Mouse (Mus musculus) limb, embryonic 15.5 days (tissue): Measurements from ENCODE around the gene Man2a1. TPM values are rescaled to one million over a fixed set of nuclear protein-coding genes. Genes with fewer than 3 reads are reported as not detected.

Source experiments
- ATAC-seq: fragments of 200-750 bp; cut with Nextera tagmentation; 2 replicates; pipeline ENCODE4 v1.8.0; 2017; ENCODE audit warnings: low read depth, moderate TSS enrichment; ENCODE audit not compliant: insufficient number of reproducible peaks, low FRiP score, low TSS enrichment
- H3K27ac ChIP-seq: fragments of 300-500 bp; sonication (generic); 2 replicates; pipeline ENCODE4 v1.5.1; 2015; ENCODE audit warnings: moderate library complexity, mild to moderate bottlenecking, inconsistent platforms
- H3K27me3 ChIP-seq: fragments of 300-500 bp; sonication (generic); 2 replicates; pipeline ENCODE4 v1.6.1; 2015; ENCODE audit warnings: inconsistent platforms
- H3K36me3 ChIP-seq: fragments of 300-500 bp; sonication (generic); 2 replicates; pipeline ENCODE4 v1.6.1; 2015; ENCODE audit warnings: inconsistent platforms
- H3K4me1 ChIP-seq: fragments of 300-500 bp; sonication (generic); 2 replicates; pipeline ENCODE4 v1.6.1; 2015; ENCODE audit warnings: inconsistent platforms
- H3K4me2 ChIP-seq: fragments of 300-500 bp; sonication (generic); 2 replicates; pipeline ENCODE4 v1.6.1; 2015; ENCODE audit warnings: mild to moderate bottlenecking, inconsistent platforms
- H3K4me3 ChIP-seq: fragments of 300-500 bp; sonication (generic); 2 replicates; pipeline ENCODE4 v1.5.1; 2015; ENCODE audit warnings: mild to moderate bottlenecking, inconsistent platforms
- H3K9ac ChIP-seq: fragments of 300-500 bp; sonication (generic); 2 replicates; pipeline ENCODE4 v1.6.1; 2015; ENCODE audit warnings: inconsistent platforms
- H3K9me3 ChIP-seq: fragments of 300-500 bp; sonication (generic); 2 replicates; pipeline ENCODE4 v1.6.1; 2016; ENCODE audit warnings: inconsistent platforms
- WGBS: fragments of 180-500 bp; shearing (Covaris S2); methylation state at CpG from one replicate; pipeline ENCODE4 v1.1.7; 2015; 5-methylcytosine and 5-hydroxymethylcytosine counted together
- polyA plus RNA-seq: library from polyadenylated mRNA; unstranded; fragments of >200 nt; fragmentation: Nextera tagmentation; extraction: Ambion mirVana; gene quantifications from 2 replicates; pipeline ENCODE4 v1.2.1, GENCODE M21; 2015

Man2a1 gene
- polyA plus RNA-seq, 1 experiment from 2014 or later: 15.6 TPM

DNA sequence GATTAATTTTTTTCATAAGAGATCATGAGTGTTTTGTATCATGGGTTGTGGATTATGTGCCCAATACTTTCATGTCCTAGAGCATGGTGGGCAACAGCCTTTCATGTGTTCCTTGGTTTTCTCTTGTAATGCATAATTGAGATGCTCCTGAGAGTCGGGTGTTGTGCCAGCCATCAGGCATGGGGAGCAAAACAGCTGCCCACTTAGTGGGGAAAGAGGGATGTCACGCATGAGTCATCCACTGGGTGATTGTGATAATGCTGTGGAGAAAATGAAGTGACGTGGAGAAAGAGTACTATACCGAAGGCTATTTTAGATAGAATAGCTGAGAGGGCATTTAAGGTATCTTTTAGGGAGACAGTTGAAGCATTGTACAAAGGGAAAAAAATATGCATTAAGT, 18.5 kb downstream of the Man2a1 start:
- Histone ChIP-seq H3K4me2 (no peak overlapping the region), H3K27me3 (no peaks in the 10 kb centered on the region), H3K36me3 (peaks cover 4% of the 10 kb centered on the region; the same call in 1 of the 2 replicates), H3K9me3 (no peaks in the 10 kb centered on the region), H3K27ac (no peak overlapping the region), H3K9ac (no peak overlapping the region), H3K4me3 (no peak overlapping the region), H3K4me1 (peaks cover 13% of the 10 kb centered on the region; the same call in 1 of the 2 replicates)
- no peak for ATAC-seq
- 89% methylated on average over 4 of the region's 4 CpGs for WGBS

DNA sequence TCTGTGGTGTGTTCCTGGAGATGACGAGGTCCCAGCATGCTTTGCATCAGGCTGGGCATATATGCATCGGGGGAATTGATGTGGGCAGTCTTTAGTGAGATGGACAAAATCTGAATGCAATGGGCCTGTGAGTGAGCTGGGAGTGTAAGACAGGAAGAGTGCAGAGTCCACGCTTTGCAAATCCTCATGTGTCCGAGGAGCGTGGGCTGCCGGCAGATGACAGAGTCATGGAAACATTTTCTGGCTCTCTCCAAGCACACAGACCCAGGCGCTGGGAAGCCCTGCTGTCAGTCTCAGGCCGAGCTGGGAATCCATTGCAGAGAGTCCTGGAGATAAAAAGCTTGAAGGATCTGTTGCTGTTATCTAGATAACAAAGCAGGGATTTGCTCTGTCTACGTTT, 19.6 kb downstream of the Man2a1 start:
- no peaks in the 10 kb centered on the region for H3K27me3 ChIP-seq
- 69% methylated on average over 9 of the region's 9 CpGs for WGBS
- H3K4me2 ChIP-seq: no peak overlapping the region
- H3K27ac ChIP-seq: no peak overlapping the region
- H3K36me3 ChIP-seq: 0 out of 2 replicates have a peak, but pooled peaks cover 8% of the 10 kb centered on the region
- H3K4me1 ChIP-seq: peaks cover 7% of the 10 kb centered on the region; the same call in 1 of the 2 replicates
- H3K9me3 ChIP-seq: no peaks in the 10 kb centered on the region
- H3K9ac ChIP-seq: no peak overlapping the region
- H3K4me3 ChIP-seq: no peak overlapping the region
- no peak for ATAC-seq

DNA sequence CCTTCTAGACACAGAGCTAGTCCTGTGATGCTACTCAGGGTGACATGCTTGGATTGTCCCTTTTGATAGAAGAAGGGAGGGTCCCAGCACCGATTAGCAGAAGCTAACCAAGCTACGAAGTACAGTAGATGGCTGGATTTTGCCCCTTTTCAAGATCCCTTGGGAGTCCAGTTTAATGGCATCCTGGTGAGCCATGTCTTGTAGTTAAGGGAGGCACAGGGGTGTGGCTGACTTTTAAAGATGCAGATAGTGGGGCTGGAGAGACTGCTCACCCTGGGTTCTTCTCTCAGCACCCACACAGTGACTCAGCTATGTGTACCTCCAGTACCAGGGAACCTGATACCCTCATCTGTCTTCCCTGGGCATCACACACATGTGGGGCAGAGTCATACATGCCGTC, 20.1 kb downstream of the Man2a1 start:
- ATAC-seq: no peak
- Histone ChIP-seq H3K4me3 (no peak overlapping the region), H3K27ac (no peak overlapping the region), H3K36me3 (peaks cover 12% of the 10 kb centered on the region), H3K9ac (no peak overlapping the region), H3K27me3 (no peaks in the 10 kb centered on the region), H3K4me1 (peaks cover 7% of the 10 kb centered on the region; the same call in 1 of the 2 replicates), H3K4me2 (no peak overlapping the region), H3K9me3 (no peaks in the 10 kb centered on the region)
- WGBS: 88% methylated on average over 3 of the region's 3 CpGs

DNA sequence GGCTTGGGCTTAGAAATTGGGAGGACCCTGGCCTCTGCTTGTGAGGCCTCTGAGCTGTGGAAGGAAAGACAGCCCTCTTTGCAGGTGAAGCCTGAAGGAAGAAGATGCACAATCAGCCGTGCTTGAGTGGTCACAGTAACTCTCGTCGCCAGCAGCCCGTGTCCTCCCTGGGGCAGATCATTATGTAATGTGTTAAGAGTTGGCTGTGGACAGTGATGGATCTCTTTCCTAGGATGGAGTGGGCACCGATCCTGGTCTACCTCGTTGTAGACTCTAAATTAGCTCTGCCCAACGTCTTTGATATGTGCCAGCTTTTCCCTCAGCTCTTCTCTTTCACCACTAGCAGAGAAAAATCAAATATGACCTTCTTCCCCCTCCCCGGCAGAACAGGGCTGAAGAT, 20.7 kb downstream of the Man2a1 start:
- Histone ChIP-seq H3K27ac (no peak overlapping the region), H3K4me1 (peaks cover 6% of the 10 kb centered on the region; the same call in 1 of the 2 replicates), H3K4me3 (no peak overlapping the region), H3K27me3 (no peaks in the 10 kb centered on the region), H3K4me2 (no peak overlapping the region), H3K9me3 (no peaks in the 10 kb centered on the region), H3K36me3 (peaks cover 18% of the 10 kb centered on the region), H3K9ac (no peak overlapping the region)
- ATAC-seq: no peak
- 71% methylated on average over 8 of the region's 8 CpGs for WGBS

DNA sequence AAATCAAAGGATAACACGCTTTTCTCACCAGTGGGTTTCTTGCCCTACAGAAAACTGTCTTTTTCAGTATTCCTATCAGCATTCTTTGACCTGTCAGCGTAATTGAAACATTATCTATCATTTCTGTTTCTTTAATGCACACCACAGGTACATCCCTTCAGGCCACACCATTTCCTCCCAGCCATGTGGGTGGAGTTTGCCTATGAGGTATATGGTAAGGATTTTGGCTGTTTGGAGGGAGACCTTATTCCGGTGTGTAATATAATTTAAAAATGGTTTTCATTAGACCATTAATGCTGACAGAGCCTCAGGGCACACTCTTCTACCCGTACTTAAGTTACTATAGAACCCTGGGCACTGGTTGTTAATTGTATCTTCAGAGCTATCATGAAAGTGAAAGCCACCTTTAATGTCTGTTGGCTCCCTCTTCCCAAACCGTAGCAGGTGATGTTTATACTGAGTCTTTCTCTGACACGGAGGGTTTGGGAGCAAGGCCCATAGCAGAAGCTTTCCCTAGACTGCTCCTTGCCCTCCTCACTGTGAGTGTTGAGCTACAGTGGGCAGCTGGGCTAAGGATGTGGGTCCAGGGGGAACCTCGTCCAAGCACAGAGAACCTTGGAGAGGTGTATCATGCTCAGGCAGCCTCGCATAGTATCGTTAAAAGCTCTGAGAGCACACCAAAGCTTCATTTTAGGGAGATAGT, 21.3 kb downstream of the Man2a1 start:
- H3K4me3 ChIP-seq: no peak overlapping the region
- 80% methylated on average over 9 of the region's 9 CpGs for WGBS
- peaks cover 24% of the 10 kb centered on the region for H3K36me3 ChIP-seq
- H3K4me2 ChIP-seq: no peak overlapping the region
- H3K27me3 ChIP-seq: no peaks in the 10 kb centered on the region
- no peaks in the 10 kb centered on the region for H3K9me3 ChIP-seq
- H3K9ac ChIP-seq: no peak overlapping the region
- no peak for ATAC-seq
- H3K4me1 ChIP-seq: 0 out of 2 replicates have a peak, but pooled peaks cover 5% of the 10 kb centered on the region
- no peak overlapping the region for H3K27ac ChIP-seq

DNA sequence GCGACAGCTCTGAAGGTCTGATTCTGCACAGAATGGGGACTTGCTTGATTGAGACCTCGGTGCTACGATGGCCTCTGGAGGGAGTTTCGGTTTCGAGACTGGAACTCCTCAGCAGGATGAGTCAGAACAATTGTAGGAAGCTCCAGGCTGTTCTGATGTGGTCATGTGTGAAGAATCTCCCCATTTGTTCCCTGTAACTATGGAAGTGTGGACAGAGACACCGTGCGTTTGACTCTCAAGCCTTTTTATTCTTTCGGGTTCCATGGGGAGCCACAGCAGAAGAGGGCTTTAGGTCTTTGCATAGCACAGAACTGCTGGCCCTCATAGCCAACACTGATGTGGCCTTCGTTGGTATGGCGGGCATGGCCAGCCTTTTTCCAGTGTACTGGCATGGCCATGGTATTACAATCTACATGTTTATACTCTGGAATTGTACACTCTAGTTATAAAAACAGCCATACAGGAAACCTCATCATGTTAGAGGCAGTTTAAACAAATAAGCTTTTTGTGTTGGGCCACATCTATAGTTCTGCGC, 21.9 kb downstream of the Man2a1 start:
- no peak overlapping the region for H3K9ac ChIP-seq
- no peaks in the 10 kb centered on the region for H3K9me3 ChIP-seq
- H3K27me3 ChIP-seq: no peaks in the 10 kb centered on the region
- no peak overlapping the region for H3K27ac ChIP-seq
- H3K4me2 ChIP-seq: no peak overlapping the region
- H3K4me1 ChIP-seq: 0 out of 2 replicates have a peak, but pooled peaks cover 5% of the 10 kb centered on the region
- H3K4me3 ChIP-seq: no peak overlapping the region
- H3K36me3 ChIP-seq: peaks cover 28% of the 10 kb centered on the region
- ATAC-seq: no peak
- 85% methylated on average over 11 of the region's 11 CpGs for WGBS

DNA sequence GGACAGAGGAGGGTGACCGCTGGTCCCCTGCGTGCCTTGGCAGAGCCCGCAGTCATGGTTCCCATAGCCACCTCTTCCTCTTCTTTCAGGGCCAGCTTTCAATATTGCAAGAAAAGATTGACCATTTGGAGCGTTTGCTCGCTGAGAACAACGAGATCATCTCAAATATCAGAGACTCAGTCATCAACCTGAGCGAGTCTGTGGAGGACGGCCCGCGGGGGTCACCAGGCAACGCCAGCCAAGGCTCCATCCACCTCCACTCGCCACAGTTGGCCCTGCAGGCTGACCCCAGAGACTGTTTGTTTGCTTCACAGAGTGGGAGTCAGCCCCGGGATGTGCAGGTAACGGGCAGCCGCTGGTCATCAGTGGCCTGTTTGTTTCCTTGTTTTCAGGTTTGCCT, 23.9 kb downstream of the Man2a1 start:
- Histone ChIP-seq H3K4me2 (no peak overlapping the region), H3K27ac (no peak overlapping the region), H3K4me3 (no peak overlapping the region), H3K27me3 (no peaks in the 10 kb centered on the region), H3K9ac (no peak overlapping the region), H3K9me3 (no peaks in the 10 kb centered on the region), H3K36me3 (peaks cover 28% of the 10 kb centered on the region), H3K4me1 (0 out of 2 replicates have a peak, but pooled peaks cover 5% of the 10 kb centered on the region)
- 84% methylated on average over 15 of the region's 15 CpGs for WGBS
- ATAC-seq: no peak

DNA sequence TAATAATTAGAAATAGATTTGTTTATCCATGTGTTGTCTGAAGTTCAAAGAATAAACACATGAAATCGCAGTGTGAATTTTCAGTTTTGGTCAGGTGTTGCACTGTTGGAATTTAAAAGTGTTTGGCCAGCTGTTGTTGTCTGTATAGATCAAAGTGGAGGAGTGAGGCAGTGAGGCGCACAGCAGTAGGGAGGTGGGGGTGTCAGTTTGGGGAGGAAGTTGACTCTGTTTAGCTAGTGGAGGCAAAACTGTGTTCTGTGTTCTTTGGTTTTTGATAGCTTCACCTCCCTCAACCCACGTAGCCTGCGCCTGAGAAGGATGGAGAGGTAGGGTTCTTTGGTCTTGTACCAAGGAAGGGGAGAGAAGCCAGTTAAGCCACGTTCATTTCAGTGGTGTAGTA, 28.3 kb downstream of the Man2a1 start:
- H3K9ac ChIP-seq: no peak overlapping the region
- 71% methylated on average over 5 of the region's 5 CpGs for WGBS
- H3K27ac ChIP-seq: no peak overlapping the region
- H3K4me2 ChIP-seq: no peak overlapping the region
- peaks cover 46% of the 10 kb centered on the region for H3K36me3 ChIP-seq
- no peak for ATAC-seq
- H3K4me1 ChIP-seq: no peaks in the 10 kb centered on the region
- no peaks in the 10 kb centered on the region for H3K9me3 ChIP-seq
- H3K4me3 ChIP-seq: no peak overlapping the region
- no peaks in the 10 kb centered on the region for H3K27me3 ChIP-seq

DNA sequence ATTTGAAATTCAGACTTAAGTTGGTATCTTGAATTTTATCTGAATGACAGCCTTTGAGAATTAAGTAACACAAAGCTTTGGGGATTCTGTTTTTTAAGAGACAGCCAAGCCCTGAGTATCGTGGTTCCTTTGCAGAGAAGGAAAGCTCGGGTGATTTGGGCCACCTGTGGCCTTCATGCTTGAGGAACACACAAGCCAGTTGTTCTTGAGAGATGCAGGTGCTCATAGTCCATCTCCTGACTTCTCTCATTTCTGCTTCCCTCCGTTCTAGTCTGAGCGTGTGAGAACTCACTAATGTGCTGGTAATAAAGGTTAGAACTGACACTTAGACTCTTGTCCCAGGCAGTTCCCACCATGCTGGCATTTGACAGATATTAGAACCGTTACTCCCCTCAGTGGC, 28.9 kb downstream of the Man2a1 start:
- Histone ChIP-seq H3K4me2 (no peak overlapping the region), H3K36me3 (peaks cover 47% of the 10 kb centered on the region), H3K4me3 (no peak overlapping the region), H3K9me3 (no peaks in the 10 kb centered on the region), H3K27ac (no peak overlapping the region), H3K4me1 (no peaks in the 10 kb centered on the region), H3K9ac (no peak overlapping the region), H3K27me3 (no peaks in the 10 kb centered on the region)
- no peak for ATAC-seq
- 76% methylated on average over 5 of the region's 5 CpGs for WGBS

DNA sequence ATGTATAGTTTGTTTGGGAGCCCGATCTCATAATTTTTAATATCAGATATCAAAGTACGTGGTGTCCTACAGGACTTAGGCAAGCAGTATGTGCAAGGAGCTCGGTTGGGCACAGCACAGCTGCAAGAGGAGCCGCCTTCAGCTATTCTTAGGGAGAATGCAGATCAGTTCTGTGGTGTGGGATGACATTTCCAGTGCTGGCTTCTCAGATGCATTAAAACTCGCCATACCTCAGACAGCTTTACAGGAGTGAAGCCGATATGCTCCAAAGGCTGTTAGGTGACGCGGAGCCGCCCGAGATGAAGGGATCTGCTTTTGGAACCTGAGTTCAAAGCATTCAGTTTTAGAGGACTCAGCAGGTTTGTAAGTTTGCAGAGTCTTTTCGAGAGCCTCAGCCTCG, 30.0 kb downstream of the Man2a1 start:
- H3K9ac ChIP-seq: no peak overlapping the region
- H3K9me3 ChIP-seq: no peaks in the 10 kb centered on the region
- H3K27ac ChIP-seq: no peak overlapping the region
- no peaks in the 10 kb centered on the region for H3K4me1 ChIP-seq
- no peaks in the 10 kb centered on the region for H3K27me3 ChIP-seq
- no peak overlapping the region for H3K4me2 ChIP-seq
- H3K36me3 ChIP-seq: peaks cover 44% of the 10 kb centered on the region; the same call in 1 of the 2 replicates
- no peak overlapping the region for H3K4me3 ChIP-seq
- 80% methylated on average over 12 of the region's 12 CpGs for WGBS
- no peak for ATAC-seq

DNA sequence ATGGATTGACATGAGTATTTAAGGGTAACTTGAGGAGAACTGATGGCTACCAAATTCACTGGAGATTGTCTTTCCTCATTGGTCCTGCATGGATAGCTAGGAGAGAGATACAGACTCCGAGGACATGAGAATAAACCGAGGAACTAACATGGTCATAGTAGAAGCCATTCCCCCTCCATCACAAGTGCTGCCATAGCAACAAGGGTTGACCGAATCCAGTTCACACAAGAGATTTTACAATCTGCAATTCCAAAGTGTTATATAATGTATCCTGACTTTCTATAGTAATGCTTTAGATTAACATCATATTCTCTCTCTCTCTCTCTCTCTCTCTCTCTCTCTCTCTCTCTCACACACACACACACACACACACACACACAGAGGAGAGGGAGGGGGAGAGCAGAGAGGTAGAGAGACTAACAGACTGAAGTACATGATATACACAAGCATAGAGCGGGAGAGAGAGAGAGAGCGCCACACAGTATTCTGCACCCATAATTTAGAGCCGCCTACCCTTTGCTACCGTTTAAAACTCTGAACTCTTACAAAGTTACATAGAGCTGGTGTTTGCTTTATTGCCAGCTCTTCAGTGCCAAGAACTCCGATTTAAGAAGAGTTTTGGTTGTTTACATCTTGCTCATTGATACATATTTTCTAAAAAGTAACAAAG, 37.5 kb downstream of the Man2a1 start:
- Histone ChIP-seq H3K9me3 (no peaks in the 10 kb centered on the region), H3K4me2 (no peak overlapping the region), H3K36me3 (peaks cover 17% of the 10 kb centered on the region), H3K27me3 (no peaks in the 10 kb centered on the region), H3K9ac (no peak overlapping the region), H3K27ac (no peak overlapping the region), H3K4me3 (no peak overlapping the region), H3K4me1 (no peaks in the 10 kb centered on the region)
- 79% methylated on average over 8 of the region's 8 CpGs for WGBS
- ATAC-seq: no peak

DNA sequence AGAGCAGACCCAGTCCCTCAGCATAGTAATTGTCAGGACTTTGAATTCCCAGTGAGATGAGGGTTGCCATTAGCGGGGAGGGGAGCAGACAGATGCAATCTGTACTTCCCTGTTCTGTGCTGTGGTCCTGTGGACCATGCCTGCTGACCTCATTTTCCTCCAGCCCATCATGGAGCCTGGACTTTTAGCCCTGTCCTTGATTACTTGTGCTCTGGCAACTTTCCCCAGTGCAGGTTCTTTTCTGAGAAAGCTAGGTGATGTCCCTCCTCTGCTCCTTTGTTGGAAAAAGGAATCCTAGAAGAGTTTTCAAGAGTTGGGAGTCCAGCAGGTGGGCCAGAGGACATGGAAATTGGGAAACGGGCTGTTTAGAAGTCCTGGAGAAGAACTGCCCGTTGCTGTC, 40.8 kb downstream of the Man2a1 start:
- WGBS: 76% methylated on average over 3 of the region's 3 CpGs
- peaks cover 8% of the 10 kb centered on the region; the same call in 1 of the 2 replicates for H3K4me1 ChIP-seq

More for the DNA sequence above, 40.8 kb downstream of the Man2a1 start:
- H3K4me2 ChIP-seq: no peak overlapping the region
- no peak overlapping the region for H3K27ac ChIP-seq
- H3K27me3 ChIP-seq: no peaks in the 10 kb centered on the region
- ATAC-seq: no peak
- H3K36me3 ChIP-seq: peaks cover 8% of the 10 kb centered on the region
- H3K9me3 ChIP-seq: no peaks in the 10 kb centered on the region
- H3K9ac ChIP-seq: no peak overlapping the region
- no peak overlapping the region for H3K4me3 ChIP-seq
